Mouse (Mus musculus) 3T3-L1 (cell line): Measurements from ENCODE around the gene Tgm6.
A peak's percentile ranks its signal among the peaks of the same experiment; 100 is the strongest.

ENCODE experiments used
- DNase-seq: peaks from one replicate; pipeline ENCODE4 v3.0.0-alpha.2; 2015; ENCODE audit warnings: low read depth, low spot score

Gene Tgm6

GRCm38 (mm10) chr2:130112116-130112515 lies at the start of gene Tgm6:
Tgm6 (plus strand) TSS chr2:130112416.
- DNase-seq = no peak

GRCm38 (mm10) chr2:130068228-130068627 lies 44.0 kb upstream of the Tgm6 start:
- DNase-seq = peak; percentile 75

- DNase-seq = no peak
Observed at GRCm38 (mm10) chr2:130070396-130070795, 41.8 kb upstream of the Tgm6 start.

- DNase-seq = no peak
Observed at GRCm38 (mm10) chr2:130112804-130113203, 588 bp downstream of the Tgm6 start.

- DNase-seq = no peak
Observed at GRCm38 (mm10) chr2:130113379-130113778, 1.2 kb downstream of the Tgm6 start.

DNA sequence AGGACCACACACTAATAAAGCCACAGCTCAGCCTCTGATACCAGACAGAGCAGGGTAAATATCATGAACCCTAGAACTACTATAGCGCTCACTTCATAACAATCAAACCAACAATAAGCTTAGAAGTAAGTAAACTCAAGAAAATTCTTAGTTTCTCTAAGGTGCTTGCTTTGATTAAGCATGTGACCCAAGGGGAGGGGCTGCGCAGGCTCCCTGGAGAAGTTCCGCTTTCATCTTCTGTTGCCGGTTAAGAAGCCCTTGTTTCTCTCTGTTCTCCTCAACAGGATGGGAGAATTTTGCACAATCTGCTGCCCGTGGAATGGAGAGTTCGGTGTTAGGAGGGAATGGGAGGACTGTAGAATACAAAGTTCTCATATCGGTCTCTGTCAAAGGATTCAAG lies 6.4 kb downstream of the Tgm6 start:
- no peak for DNase-seq

DNA sequence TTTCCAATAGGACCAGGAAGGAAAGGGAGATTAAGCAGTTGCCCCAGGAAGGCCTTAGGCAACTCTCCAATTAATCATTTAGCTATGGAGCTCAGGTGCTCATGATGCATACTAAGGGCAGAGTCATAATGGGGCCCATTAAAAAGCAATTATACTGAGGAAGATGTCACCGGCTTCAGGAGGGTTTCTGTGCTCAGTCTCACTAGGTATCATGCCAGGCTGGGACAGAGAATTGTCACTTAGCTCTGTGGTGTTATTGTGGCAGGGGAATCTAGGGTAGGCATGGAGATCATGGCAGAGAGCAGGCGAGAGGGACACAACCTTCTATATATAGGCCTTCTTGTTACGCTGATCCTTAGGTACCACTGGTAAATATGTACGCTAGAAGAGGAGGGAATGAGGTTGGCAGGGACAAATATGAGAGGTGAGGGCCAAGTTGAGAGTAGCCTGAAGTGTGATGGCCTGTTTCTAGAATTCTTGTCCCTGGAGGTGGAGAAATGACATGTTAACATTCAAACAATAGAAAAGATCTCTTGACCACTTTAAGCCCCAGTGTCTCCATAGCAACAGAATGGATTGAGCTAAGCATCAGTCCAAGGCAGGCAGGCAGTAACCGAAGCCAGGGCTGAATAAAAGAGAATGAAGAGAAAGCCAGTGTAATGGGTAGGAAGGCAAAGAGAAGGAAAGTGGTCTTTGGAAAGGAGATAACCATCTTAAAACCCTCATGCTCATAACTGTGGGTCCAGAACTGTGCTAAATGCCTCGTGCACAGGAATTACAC lies 13.3 kb downstream of the Tgm6 start:
- DNase-seq = no peak

- DNase-seq = no peak
Observed at GRCm38 (mm10) chr2:130126073-130126472, 13.9 kb downstream of the Tgm6 start.

DNA sequence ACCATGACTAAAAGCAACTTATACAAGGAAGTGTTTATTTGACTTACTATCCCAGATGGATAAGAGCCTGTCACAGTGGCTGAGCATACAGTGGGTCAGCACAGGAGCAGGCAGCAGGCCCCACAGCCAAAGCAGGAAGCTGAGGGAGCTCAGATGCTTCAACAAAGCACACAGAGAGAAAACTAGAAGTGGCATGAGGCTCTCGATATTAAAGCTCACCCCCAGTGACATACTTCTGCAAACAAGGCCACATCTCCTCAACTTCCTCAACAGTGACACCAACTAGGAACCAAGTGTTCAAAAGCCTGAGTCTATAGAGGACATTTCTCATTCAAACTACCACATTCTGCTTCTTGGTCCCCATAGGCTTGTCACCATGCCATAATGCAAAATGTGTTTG lies 17.5 kb downstream of the Tgm6 start:
- no peak for DNase-seq

- DNase-seq = no peak
Observed at GRCm38 (mm10) chr2:130143011-130143410, 30.8 kb downstream of the Tgm6 start.

GRCm38 (mm10) chr2:130144703-130145324 lies 32.6 kb downstream of the Tgm6 start:
- DNase-seq = no peak

DNA sequence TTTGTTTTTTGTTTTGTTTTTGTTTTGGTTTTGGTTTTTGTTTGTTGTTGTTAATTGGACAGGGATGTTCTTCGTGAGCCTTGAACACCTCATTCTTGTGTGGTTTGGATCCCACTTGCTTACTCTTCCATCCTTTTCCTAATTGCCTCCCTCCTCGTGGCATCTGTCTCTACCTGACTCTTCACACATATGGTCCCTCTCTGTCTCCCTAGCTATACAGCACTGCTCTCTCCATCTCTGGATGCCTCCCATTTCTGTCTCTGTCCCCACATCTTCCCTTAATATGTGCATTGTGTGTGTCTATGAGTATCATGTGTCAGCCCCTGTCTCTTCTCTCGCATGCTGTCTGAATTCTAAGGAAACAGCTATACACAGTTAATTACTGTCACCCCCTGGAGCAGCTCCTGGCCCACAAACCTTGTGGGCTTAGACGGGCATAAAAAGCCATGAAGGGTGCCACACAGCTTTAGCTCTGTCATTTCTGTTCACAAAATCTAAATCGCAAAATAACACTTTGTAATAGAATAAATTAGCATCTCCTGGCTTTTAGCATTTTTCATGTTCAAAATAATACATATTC lies 34.0 kb downstream of the Tgm6 start:
- DNase-seq = no peak

GRCm38 (mm10) chr2:130155171-130155570 lies 43.0 kb downstream of the Tgm6 start:
- no peak for DNase-seq

GRCm38 (mm10) chr2:130155851-130156250 lies 43.6 kb downstream of the Tgm6 start:
- no peak for DNase-seq

DNA sequence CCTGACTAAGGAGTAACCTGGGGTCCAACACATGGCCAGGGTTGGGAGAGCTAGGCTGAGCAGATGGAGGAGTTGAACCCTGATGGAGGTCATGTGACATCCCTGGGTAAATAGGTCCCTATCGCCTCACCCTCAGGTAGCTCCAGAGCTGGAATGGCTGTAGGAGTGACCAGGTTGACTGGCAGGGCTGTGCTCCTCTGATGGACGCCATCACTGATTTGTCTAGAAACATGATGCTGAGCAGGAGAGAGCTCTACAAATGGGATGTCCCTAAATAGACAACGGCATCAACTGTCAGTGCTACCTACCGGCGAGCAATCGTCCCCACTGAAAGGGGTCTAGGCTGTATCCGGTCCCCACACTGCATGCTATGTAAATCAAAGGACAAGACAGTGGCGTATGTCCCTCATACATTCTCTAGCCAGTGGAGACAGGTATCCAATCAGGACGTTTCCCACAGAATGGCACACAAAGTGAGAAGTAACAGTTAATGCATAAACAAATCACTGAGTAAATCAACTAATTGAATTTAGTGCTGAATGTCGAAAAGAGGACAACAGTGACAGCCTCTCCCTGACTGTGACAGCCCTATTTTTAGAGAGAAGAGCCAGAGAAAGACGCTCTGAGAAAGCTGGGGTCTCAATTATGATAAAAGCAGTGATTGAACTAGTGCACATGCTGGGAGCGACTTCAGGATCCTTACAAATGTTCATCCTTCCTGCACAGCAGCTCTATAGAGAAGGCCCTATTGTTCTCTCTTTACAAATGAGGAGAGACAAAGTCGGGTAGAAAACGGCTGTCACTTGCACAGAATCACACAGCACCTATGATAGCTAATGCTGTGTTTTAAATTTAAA lies 45.2 kb downstream of the Tgm6 start:
- DNase-seq = no peak

DNA sequence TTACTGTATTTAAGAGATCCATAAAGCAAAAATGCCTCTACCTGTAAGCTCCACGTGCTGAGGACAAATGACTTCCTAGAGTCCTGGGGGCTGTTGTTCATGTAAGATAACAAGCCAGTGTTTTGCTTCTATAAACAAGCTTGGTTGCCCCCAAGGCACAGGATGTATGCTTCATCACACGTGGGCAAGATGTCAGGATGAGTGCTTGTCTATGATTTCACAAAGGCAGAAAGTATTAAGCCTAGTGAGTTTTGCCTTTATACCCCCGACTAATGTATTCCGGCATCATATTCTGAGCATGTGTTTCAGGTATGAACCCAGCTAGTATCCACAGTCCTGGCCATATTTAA lies 45.8 kb downstream of the Tgm6 start:
- DNase-seq = no peak

DNA sequence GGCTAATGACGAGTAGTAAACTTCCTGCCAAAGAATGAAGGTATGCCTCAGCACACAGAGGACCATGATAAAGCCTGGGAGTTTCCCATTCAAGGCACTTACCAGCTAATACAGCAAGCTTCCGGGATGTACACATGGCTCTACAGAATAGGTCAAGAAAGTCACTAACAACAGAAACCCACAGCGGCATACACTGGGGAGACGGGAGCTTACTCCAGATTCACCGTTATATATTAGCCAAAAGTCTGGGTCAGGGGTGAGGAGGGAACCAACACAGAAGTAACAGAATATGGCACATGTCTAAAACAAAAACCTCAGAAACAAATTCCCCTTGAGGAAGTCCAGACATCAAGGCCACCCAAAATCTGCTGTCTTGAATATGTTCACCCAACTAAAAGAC lies 50.5 kb downstream of the Tgm6 start:
- no peak for DNase-seq

- peak; percentile 68 for DNase-seq
Observed at GRCm38 (mm10) chr2:130166311-130167214, 54.3 kb downstream of the Tgm6 start.

DNA sequence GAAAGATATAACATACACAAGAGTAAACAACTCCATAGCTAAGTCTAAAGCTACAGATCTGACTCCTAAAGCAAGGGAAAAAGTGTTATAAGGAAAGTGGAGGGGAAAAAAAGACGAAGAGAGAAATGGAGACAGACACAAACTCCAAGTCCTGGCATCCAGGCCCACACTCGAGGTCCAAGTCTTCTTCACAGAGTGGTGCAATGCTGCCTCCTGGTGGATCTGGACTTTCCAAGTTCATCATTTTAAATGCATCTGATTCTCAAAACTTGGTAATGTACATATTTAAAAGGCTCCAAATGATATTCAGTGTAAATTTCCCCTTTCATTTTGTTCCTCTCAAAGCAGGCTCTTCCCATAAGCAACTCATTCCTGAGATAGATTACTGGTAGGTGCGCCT lies 55.6 kb downstream of the Tgm6 start:
- peak; percentile 81 for DNase-seq

DNA sequence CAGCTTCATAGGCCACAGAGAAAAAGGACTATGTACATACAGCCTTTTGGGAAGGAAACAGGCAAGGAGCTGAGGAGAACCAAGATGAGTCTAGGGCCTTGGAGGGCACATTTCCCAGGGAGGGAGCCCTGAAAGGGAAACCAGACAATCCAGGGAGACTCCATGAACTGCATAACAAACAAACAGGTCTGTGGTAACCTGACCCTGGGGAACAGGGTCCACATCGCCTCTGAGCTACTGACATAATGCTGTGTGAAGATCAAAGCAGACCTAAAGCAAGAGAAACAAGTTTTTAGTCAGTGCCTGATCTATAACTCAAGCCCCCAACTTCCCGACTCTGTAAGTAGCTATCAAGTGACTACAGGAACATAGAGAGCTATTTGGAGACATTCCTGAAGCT lies 59.5 kb downstream of the Tgm6 start:
- DNase-seq = no peak

- DNase-seq = no peak
Observed at GRCm38 (mm10) chr2:130176820-130177219, 64.6 kb downstream of the Tgm6 start.
